Mouse (Mus musculus) brain, embryonic 14.5 days (tissue): Measurements from ENCODE around the gene Pmel.

Experiments
- CTCF ChIP-seq: fragments of 200-500 bp; IDR thresholded peaks from 2 replicates; pipeline ENCODE4 v1.5.1; 2012; ENCODE audit warnings: inconsistent platforms, mild to moderate bottlenecking, moderate library complexity, borderline replicate concordance; ENCODE audit not compliant: insufficient read depth, insufficient read length; ENCODE audit errors: extremely low read depth
- POLR2A ChIP-seq: fragments of 200-500 bp; IDR thresholded peaks from 2 replicates; pipeline ENCODE4 v1.6.1; 2012; ENCODE audit warnings: mild to moderate bottlenecking, inconsistent platforms, borderline replicate concordance; ENCODE audit not compliant: poor library complexity, insufficient read depth, insufficient read length, severe bottlenecking; ENCODE audit errors: extremely low read depth

DNA sequence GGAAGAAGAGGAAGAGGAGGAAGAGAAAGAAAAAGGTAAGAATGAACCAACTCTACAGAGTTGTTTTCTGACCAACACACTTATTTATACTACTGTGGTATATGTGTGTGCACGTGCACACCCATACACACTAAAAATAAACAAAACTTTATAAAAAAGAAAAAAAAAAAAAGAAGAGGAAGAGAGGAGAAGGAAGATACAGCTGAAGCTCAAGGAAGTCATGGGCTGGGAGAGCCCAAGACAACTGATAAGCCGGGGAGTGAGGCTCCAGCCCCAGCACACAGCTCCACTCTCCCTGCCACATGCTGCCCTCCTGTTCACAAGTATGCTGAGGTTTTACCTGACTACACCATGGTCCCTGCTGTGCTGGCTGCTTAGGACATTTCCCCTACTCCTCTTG lies 36.3 kb downstream of the Pmel start:
- TF ChIP-seq POLR2A (no peak), CTCF (no peak)
